Mouse (Mus musculus): Measurements from ENCODE around the gene Ccdc92b.

The Ccdc92b gene

GRCm38 (mm10) chr11:74648676-74649075 lies 29.3 kb downstream of the Ccdc92b start:
- in situ Hi-C loops (cut with MboI; ENCODE audit: low pct_unique_long_range_greater_than_20kb in 1 of 2, low sequenced_read_pairs in 2 of 2, unreplicated experiment in 1 of 2): no loop called here

- in situ Hi-C loops (cut with MboI; ENCODE audit: low pct_unique_long_range_greater_than_20kb in 1 of 2, low sequenced_read_pairs in 2 of 2, unreplicated experiment in 1 of 2): no loop called here
Observed at GRCm38 (mm10) chr11:74649095-74649646, 29.8 kb downstream of the Ccdc92b start, which contains the start of gene Cluh. Cluh (plus strand) TSS chr11:74649495.

- in situ Hi-C loops (cut with MboI; ENCODE audit: low pct_unique_long_range_greater_than_20kb in 1 of 2, low sequenced_read_pairs in 2 of 2, unreplicated experiment in 1 of 2): loop anchor here in 1 of 2 experiments (25.0 kb wide), 1 partner anchor 837 kb away; the partner anchor contains the start of gene Prpf8
Observed at GRCm38 (mm10) chr11:74649647-74650551, 30.5 kb downstream of the Ccdc92b start.

GRCm38 (mm10) chr11:74650576-74651100 lies 31.2 kb downstream of the Ccdc92b start:
- in situ Hi-C loops (cut with MboI; ENCODE audit: low pct_unique_long_range_greater_than_20kb in 1 of 2, low sequenced_read_pairs in 2 of 2, unreplicated experiment in 1 of 2): loop anchor here in 1 of 2 experiments (25.0 kb wide), 1 partner anchor 837 kb away; the partner anchor contains the start of gene Prpf8

- in situ Hi-C loops (cut with MboI; ENCODE audit: low pct_unique_long_range_greater_than_20kb in 1 of 2, low sequenced_read_pairs in 2 of 2, unreplicated experiment in 1 of 2): loop anchor here in 1 of 2 experiments (25.0 kb wide), 1 partner anchor 835 kb away; the partner anchor contains the start of gene Prpf8
Observed at GRCm38 (mm10) chr11:74652791-74653191, 33.4 kb downstream of the Ccdc92b start.

GRCm38 (mm10) chr11:74653385-74653784 lies 34.0 kb downstream of the Ccdc92b start:
- in situ Hi-C loops (cut with MboI; ENCODE audit: low pct_unique_long_range_greater_than_20kb in 1 of 2, low sequenced_read_pairs in 2 of 2, unreplicated experiment in 1 of 2): loop anchor here in 1 of 2 experiments (25.0 kb wide), 1 partner anchor 834 kb away; the partner anchor contains the start of gene Prpf8

- in situ Hi-C loops (cut with MboI; ENCODE audit: low pct_unique_long_range_greater_than_20kb in 1 of 2, low sequenced_read_pairs in 2 of 2, unreplicated experiment in 1 of 2): loop anchor here in 1 of 2 experiments (25.0 kb wide), 1 partner anchor 831 kb away; the partner anchor contains the start of gene Prpf8
Observed at GRCm38 (mm10) chr11:74655941-74656340, 36.5 kb downstream of the Ccdc92b start.

- in situ Hi-C loops (cut with MboI; ENCODE audit: low pct_unique_long_range_greater_than_20kb in 1 of 2, low sequenced_read_pairs in 2 of 2, unreplicated experiment in 1 of 2): loop anchor here in 1 of 2 experiments (25.0 kb wide), 1 partner anchor 827 kb away; the partner anchor contains the start of gene Prpf8
Observed at GRCm38 (mm10) chr11:74660336-74660735, 40.9 kb downstream of the Ccdc92b start.

GRCm38 (mm10) chr11:74661641-74662040 lies 42.2 kb downstream of the Ccdc92b start:
- in situ Hi-C loops (cut with MboI; ENCODE audit: low pct_unique_long_range_greater_than_20kb in 1 of 2, low sequenced_read_pairs in 2 of 2, unreplicated experiment in 1 of 2): loop anchor here in 1 of 2 experiments (25.0 kb wide), 1 partner anchor 826 kb away; the partner anchor contains the start of gene Prpf8

- in situ Hi-C loops (cut with MboI; ENCODE audit: low pct_unique_long_range_greater_than_20kb in 1 of 2, low sequenced_read_pairs in 2 of 2, unreplicated experiment in 1 of 2): loop anchor here in 1 of 2 experiments (25.0 kb wide), 1 partner anchor 825 kb away; the partner anchor contains the start of gene Prpf8
Observed at GRCm38 (mm10) chr11:74662221-74662620, 42.8 kb downstream of the Ccdc92b start.

GRCm38 (mm10) chr11:74664279-74664678 lies 44.9 kb downstream of the Ccdc92b start:
- in situ Hi-C loops (cut with MboI; ENCODE audit: low pct_unique_long_range_greater_than_20kb in 1 of 2, low sequenced_read_pairs in 2 of 2, unreplicated experiment in 1 of 2): loop anchor here in 1 of 2 experiments (25.0 kb wide), 1 partner anchor 823 kb away; the partner anchor contains the start of gene Prpf8

- in situ Hi-C loops (cut with MboI; ENCODE audit: low pct_unique_long_range_greater_than_20kb in 1 of 2, low sequenced_read_pairs in 2 of 2, unreplicated experiment in 1 of 2): loop anchor here in 1 of 2 experiments (25.0 kb wide), 1 partner anchor 822 kb away; the partner anchor contains the start of gene Prpf8
Observed at GRCm38 (mm10) chr11:74664906-74665305, 45.5 kb downstream of the Ccdc92b start.

GRCm38 (mm10) chr11:74665631-74666283 lies 46.4 kb downstream of the Ccdc92b start:
- in situ Hi-C loops (cut with MboI; ENCODE audit: low pct_unique_long_range_greater_than_20kb in 1 of 2, low sequenced_read_pairs in 2 of 2, unreplicated experiment in 1 of 2): loop anchor here in 1 of 2 experiments (25.0 kb wide), 1 partner anchor 822 kb away; the partner anchor contains the start of gene Prpf8

GRCm38 (mm10) chr11:74666284-74666652 lies 46.9 kb downstream of the Ccdc92b start:
- in situ Hi-C loops (cut with MboI; ENCODE audit: low pct_unique_long_range_greater_than_20kb in 1 of 2, low sequenced_read_pairs in 2 of 2, unreplicated experiment in 1 of 2): loop anchor here in 1 of 2 experiments (25.0 kb wide), 1 partner anchor 821 kb away; the partner anchor contains the start of gene Prpf8

- in situ Hi-C loops (cut with MboI; ENCODE audit: low pct_unique_long_range_greater_than_20kb in 1 of 2, low sequenced_read_pairs in 2 of 2, unreplicated experiment in 1 of 2): loop anchor here in 1 of 2 experiments (25.0 kb wide), 1 partner anchor 820 kb away; the partner anchor contains the start of gene Prpf8
Observed at GRCm38 (mm10) chr11:74666776-74667581, 47.6 kb downstream of the Ccdc92b start.

- in situ Hi-C loops (cut with MboI; ENCODE audit: low pct_unique_long_range_greater_than_20kb in 1 of 2, low sequenced_read_pairs in 2 of 2, unreplicated experiment in 1 of 2): loop anchor here in 1 of 2 experiments (25.0 kb wide), 1 partner anchor 820 kb away; the partner anchor contains the start of gene Prpf8
Observed at GRCm38 (mm10) chr11:74667582-74668010, 48.2 kb downstream of the Ccdc92b start.

- in situ Hi-C loops (cut with MboI; ENCODE audit: low pct_unique_long_range_greater_than_20kb in 1 of 2, low sequenced_read_pairs in 2 of 2, unreplicated experiment in 1 of 2): loop anchor here in 1 of 2 experiments (25.0 kb wide), 1 partner anchor 819 kb away; the partner anchor contains the start of gene Prpf8
Observed at GRCm38 (mm10) chr11:74668466-74668865, 49.1 kb downstream of the Ccdc92b start.
